Mouse (Mus musculus) bone marrow macrophage, adult 2 months (primary cell): ENCODE results near the gene Stard7.
"Not testable (repeated sequence)": the region's sequence is repeated elsewhere in the genome, so short reads cannot be mapped to it uniquely, and the experiment has no call there.

Experiments used
- CTCF ChIP-seq: IDR thresholded peaks from 2 replicates; pipeline ENCODE4 v1.5.1; 2012; ENCODE audit warnings: low read depth, mild to moderate bottlenecking, low read length, moderate library complexity
- POLR2A ChIP-seq: IDR thresholded peaks from 2 replicates; pipeline ENCODE4 v1.6.1; 2012; ENCODE audit warnings: mild to moderate bottlenecking, low read depth, low read length, borderline replicate concordance

- TF ChIP-seq CTCF, POLR2A: not testable (repeated sequence)
These were observed 2.0 kb downstream of the Stard7 start for GRCm38 (mm10) chr2:127272049-127272448.
